Mouse (Mus musculus): Measurements from ENCODE around the gene Csrp2.

DNA sequence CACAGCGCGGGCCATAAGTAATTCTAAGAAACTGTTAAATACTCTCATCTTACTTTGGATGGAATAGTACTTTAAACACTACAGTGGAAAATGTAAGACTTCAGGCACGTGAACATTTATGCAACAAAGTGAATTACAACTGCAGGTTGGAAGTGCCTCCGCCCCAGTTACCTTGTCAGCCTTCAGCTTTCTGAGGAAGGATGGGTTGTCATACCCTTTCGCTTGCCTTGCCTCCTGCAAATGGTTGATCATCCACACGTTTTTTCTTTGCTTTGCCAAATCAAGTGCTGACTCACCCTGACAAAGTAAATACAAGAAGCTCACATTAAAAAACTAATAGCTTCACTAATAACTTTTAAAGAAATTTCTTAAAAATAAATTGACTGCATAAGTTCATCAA lies 41.3 kb downstream of the Csrp2 start:
- TF ChIP-seq POLR2A (IDR thresholded peaks at IDR 0.05; ENCODE audit: borderline replicate concordance, low read depth, low read length) (no peak), CTCF (IDR thresholded peaks at IDR 0.05; ENCODE audit: low read depth, low read length) (no peak)
